Mouse (Mus musculus) C2C12 (cell line): Measurements from ENCODE around the gene Il1a.

ENCODE experiments used
- CEBPB ChIP-seq: IDR thresholded peaks from one replicate; pipeline ENCODE4 v1.6.1; 2011; ENCODE audit warnings: low read depth, mild to moderate bottlenecking, control low read depth, moderate library complexity
- CTCF ChIP-seq: IDR thresholded peaks from one replicate; pipeline ENCODE4 v1.5.1; 2011; ENCODE audit not compliant: control insufficient read depth, insufficient read depth, insufficient read length
- MAX ChIP-seq: IDR thresholded peaks from one replicate; pipeline ENCODE4 v1.6.1; 2011; ENCODE audit warnings: mild to moderate bottlenecking, control low read depth
- MYOD1 ChIP-seq: IDR thresholded peaks from one replicate; pipeline ENCODE4 v1.6.1; 2011; ENCODE audit warnings: low read depth; ENCODE audit not compliant: control insufficient read depth, insufficient read length
- MYOG ChIP-seq: IDR thresholded peaks from one replicate; pipeline ENCODE4 v1.6.1; 2011; ENCODE audit not compliant: control insufficient read depth, insufficient read length; ENCODE audit errors: extremely low read depth
- USF1 ChIP-seq: IDR thresholded peaks from one replicate; pipeline ENCODE4 v1.6.1; 2011; ENCODE audit warnings: low read depth, mild to moderate bottlenecking, control low read depth, moderate library complexity

DNA sequence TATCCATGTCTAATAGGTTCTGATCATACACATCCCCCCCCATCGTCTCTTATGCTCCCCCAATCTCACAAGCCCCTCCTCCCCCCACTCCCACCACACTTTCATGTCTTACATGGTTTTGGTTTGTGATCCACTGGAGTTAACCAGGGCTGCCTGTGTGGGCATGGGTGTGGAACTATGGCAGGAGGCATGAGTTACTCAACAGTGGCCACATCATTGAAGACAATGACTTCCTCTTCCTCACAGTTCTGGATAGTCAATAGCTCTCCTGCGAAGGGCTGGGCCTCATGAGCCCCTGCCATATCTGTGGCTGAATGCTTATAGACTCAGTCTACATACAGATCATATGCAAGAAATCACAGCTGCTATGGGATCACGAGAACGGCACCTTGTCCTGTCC, 18.5 kb upstream of the Il1a start:
- TF ChIP-seq CTCF (no peak), MAX (no peak), MYOG (no peak), MYOD1 (no peak), USF1 (no peak), CEBPB (no peak)
